Mouse (Mus musculus) kidney, adult 2 months (tissue): ENCODE results near the gene Hikeshi.

Experiments used
- CTCF ChIP-seq: fragments of 200-500 bp; conservative IDR thresholded peaks from 2 replicates; pipeline ENCODE4 v1.5.1; 2011; ENCODE audit warnings: low read depth, mild to moderate bottlenecking, control low read depth, low read length, moderate library complexity, mixed read lengths; ENCODE audit not compliant: insufficient read depth, insufficient read length
- POLR2A ChIP-seq: fragments of 200-500 bp; IDR thresholded peaks from one replicate; pipeline ENCODE4 v1.6.1; 2011; ENCODE audit warnings: low read depth, low read length, control low read depth

- no peak for TF ChIP-seq CTCF
- TF ChIP-seq POLR2A = no peak
These were observed 39.1 kb upstream of the Hikeshi start for GRCm38 (mm10) chr7:89980133-89980484.
